Mouse (Mus musculus): ENCODE results near the gene Arhgef28.

Arhgef28 gene

GRCm38 (mm10) chr13:98140626-98141025 is 65.6 kb downstream of the Arhgef28 start:
- in situ Hi-C loops (cut with MboI; ENCODE audit: low pct_unique_long_range_greater_than_20kb in 1 of 2, low sequenced_read_pairs in 2 of 2, unreplicated experiment in 1 of 2), result no loop called here

GRCm38 (mm10) chr13:98138786-98139185 is 67.5 kb downstream of the Arhgef28 start:
- in situ Hi-C loops (cut with MboI; ENCODE audit: low pct_unique_long_range_greater_than_20kb in 1 of 2, low sequenced_read_pairs in 2 of 2, unreplicated experiment in 1 of 2), result no loop called here

- in situ Hi-C loops (cut with MboI; ENCODE audit: low pct_unique_long_range_greater_than_20kb in 1 of 2, low sequenced_read_pairs in 2 of 2, unreplicated experiment in 1 of 2), result no loop called here
These were observed 70.2 kb downstream of the Arhgef28 start for GRCm38 (mm10) chr13:98135890-98136555.

GRCm38 (mm10) chr13:98132951-98133350 is 73.3 kb downstream of the Arhgef28 start:
- in situ Hi-C loops (cut with MboI; ENCODE audit: low pct_unique_long_range_greater_than_20kb in 1 of 2, low sequenced_read_pairs in 2 of 2, unreplicated experiment in 1 of 2), result no loop called here

- in situ Hi-C loops (cut with MboI; ENCODE audit: low pct_unique_long_range_greater_than_20kb in 1 of 2, low sequenced_read_pairs in 2 of 2, unreplicated experiment in 1 of 2), result no loop called here
These were observed 74.0 kb downstream of the Arhgef28 start for GRCm38 (mm10) chr13:98132264-98132663.

- in situ Hi-C loops (cut with MboI; ENCODE audit: low pct_unique_long_range_greater_than_20kb in 1 of 2, low sequenced_read_pairs in 2 of 2, unreplicated experiment in 1 of 2), result no loop called here
These were observed 80.6 kb downstream of the Arhgef28 start for GRCm38 (mm10) chr13:98125666-98126065.

- in situ Hi-C loops (cut with MboI; ENCODE audit: low pct_unique_long_range_greater_than_20kb in 1 of 2, low sequenced_read_pairs in 2 of 2, unreplicated experiment in 1 of 2), result no loop called here
These were observed 82.0 kb downstream of the Arhgef28 start for GRCm38 (mm10) chr13:98124113-98124745.

GRCm38 (mm10) chr13:98122766-98123165 is 83.5 kb downstream of the Arhgef28 start:
- in situ Hi-C loops (cut with MboI; ENCODE audit: low pct_unique_long_range_greater_than_20kb in 1 of 2, low sequenced_read_pairs in 2 of 2, unreplicated experiment in 1 of 2), result no loop called here

GRCm38 (mm10) chr13:98121993-98122392 is 84.2 kb downstream of the Arhgef28 start:
- in situ Hi-C loops (cut with MboI; ENCODE audit: low pct_unique_long_range_greater_than_20kb in 1 of 2, low sequenced_read_pairs in 2 of 2, unreplicated experiment in 1 of 2), result no loop called here

GRCm38 (mm10) chr13:98121124-98121470 is 85.1 kb downstream of the Arhgef28 start:
- in situ Hi-C loops (cut with MboI; ENCODE audit: low pct_unique_long_range_greater_than_20kb in 1 of 2, low sequenced_read_pairs in 2 of 2, unreplicated experiment in 1 of 2), result no loop called here

- in situ Hi-C loops (cut with MboI; ENCODE audit: low pct_unique_long_range_greater_than_20kb in 1 of 2, low sequenced_read_pairs in 2 of 2, unreplicated experiment in 1 of 2), result no loop called here
These were observed 85.7 kb downstream of the Arhgef28 start for GRCm38 (mm10) chr13:98120356-98121123.

- in situ Hi-C loops (cut with MboI; ENCODE audit: low pct_unique_long_range_greater_than_20kb in 1 of 2, low sequenced_read_pairs in 2 of 2, unreplicated experiment in 1 of 2), result no loop called here
These were observed 87.9 kb downstream of the Arhgef28 start for GRCm38 (mm10) chr13:98118291-98118690.

- in situ Hi-C loops (cut with MboI; ENCODE audit: low pct_unique_long_range_greater_than_20kb in 1 of 2, low sequenced_read_pairs in 2 of 2, unreplicated experiment in 1 of 2), result no loop called here
These were observed 88.5 kb downstream of the Arhgef28 start for GRCm38 (mm10) chr13:98117566-98118254.

GRCm38 (mm10) chr13:98115650-98116049 is 90.6 kb downstream of the Arhgef28 start:
- in situ Hi-C loops (cut with MboI; ENCODE audit: low pct_unique_long_range_greater_than_20kb in 1 of 2, low sequenced_read_pairs in 2 of 2, unreplicated experiment in 1 of 2), result no loop called here

GRCm38 (mm10) chr13:98115051-98115450 is 91.2 kb downstream of the Arhgef28 start:
- in situ Hi-C loops (cut with MboI; ENCODE audit: low pct_unique_long_range_greater_than_20kb in 1 of 2, low sequenced_read_pairs in 2 of 2, unreplicated experiment in 1 of 2), result no loop called here

- in situ Hi-C loops (cut with MboI; ENCODE audit: low pct_unique_long_range_greater_than_20kb in 1 of 2, low sequenced_read_pairs in 2 of 2, unreplicated experiment in 1 of 2), result no loop called here
These were observed 93.3 kb downstream of the Arhgef28 start for GRCm38 (mm10) chr13:98112812-98113503.

- in situ Hi-C loops (cut with MboI; ENCODE audit: low pct_unique_long_range_greater_than_20kb in 1 of 2, low sequenced_read_pairs in 2 of 2, unreplicated experiment in 1 of 2), result no loop called here
These were observed 94.7 kb downstream of the Arhgef28 start for GRCm38 (mm10) chr13:98111531-98111930.

- in situ Hi-C loops (cut with MboI; ENCODE audit: low pct_unique_long_range_greater_than_20kb in 1 of 2, low sequenced_read_pairs in 2 of 2, unreplicated experiment in 1 of 2), result no loop called here
These were observed 95.2 kb downstream of the Arhgef28 start for GRCm38 (mm10) chr13:98111021-98111420.

Measured in mouse embryonic stem cell (cell line).